In genomic region chr1:85101754-85102153, GRCm38 (mm10) we compare ENCODE assay signal across 41 mouse cellular contexts. TPM values are rescaled to one million over a fixed set of nuclear protein-coding genes. Genes with fewer than 3 reads are reported as not detected.
"Had no signal": no experiment of that assay in that cellular context is flagged by ENCODE, and none has a peak within 500 bp of the region (broad histone marks: within the 10 kb centered on the region; RNA-seq: fewer than 3 reads in every experiment).

No protein-coding gene starts in this region.

RNA-seq across cellular contexts. Expression of gene Gm10553, which starts 1.8 kb away (rescaled TPM):
- total RNA-seq: heart, postnatal 10 days; heart, postnatal 14 days; heart, postnatal 25 days; heart, postnatal 36 days; heart, postnatal 4 days; hematopoietic stem cell, adult 5-6 weeks; hindbrain, postnatal 0 days; layer of hippocampus, adult 18-20 months; layer of hippocampus, adult 2 months; layer of hippocampus, adult 8-10 months; layer of hippocampus, postnatal 10 days; layer of hippocampus, postnatal 14 days; layer of hippocampus, postnatal 25 days; layer of hippocampus, postnatal 36 days; left cerebral cortex, adult 18-20 months had no signal
- polyA plus RNA-seq: heart, embryonic 10.5 days; heart, embryonic 11.5 days; heart, embryonic 12.5 days; heart, embryonic 13.5 days; heart, embryonic 14.5 days; heart, embryonic 15.5 days; heart, embryonic 16.5 days; heart, postnatal 0 days; hindbrain, embryonic 10.5 days; hindbrain, embryonic 11.5 days; hindbrain, embryonic 12.5 days; hindbrain, embryonic 13.5 days; hindbrain, embryonic 14.5 days; hindbrain, embryonic 15.5 days; hindbrain, embryonic 16.5 days; hindbrain, postnatal 0 days; inflammation-experienced regulatory T-cells, adult 6 months; intestine, embryonic 14.5 days; intestine, embryonic 15.5 days; intestine, embryonic 16.5 days; intestine, postnatal 0 days; kidney, adult 2 months; kidney, embryonic 14.5 days; kidney, embryonic 15.5 days; kidney, embryonic 16.5 days; kidney, postnatal 0 days; large intestine, adult 2 months had no signal

RNA-seq across cellular contexts. Expression of gene A530032D15Rik, which starts 7.9 kb away (rescaled TPM):
- total RNA-seq: heart, postnatal 25 days; heart, postnatal 4 days; hindbrain, postnatal 0 days; layer of hippocampus, adult 18-20 months; layer of hippocampus, postnatal 10 days; layer of hippocampus, postnatal 14 days; layer of hippocampus, postnatal 25 days; layer of hippocampus, postnatal 36 days had no signal
- polyA plus RNA-seq: heart, embryonic 10.5 days; heart, embryonic 11.5 days; heart, embryonic 12.5 days; heart, embryonic 13.5 days; heart, embryonic 14.5 days; heart, embryonic 15.5 days; heart, embryonic 16.5 days; heart, postnatal 0 days; hindbrain, embryonic 10.5 days; hindbrain, embryonic 11.5 days; hindbrain, embryonic 12.5 days; hindbrain, embryonic 13.5 days; hindbrain, embryonic 14.5 days; hindbrain, embryonic 15.5 days; hindbrain, embryonic 16.5 days; hindbrain, postnatal 0 days; intestine, embryonic 14.5 days; intestine, embryonic 15.5 days; intestine, embryonic 16.5 days; intestine, postnatal 0 days; kidney, adult 2 months; kidney, embryonic 14.5 days; kidney, embryonic 15.5 days; kidney, embryonic 16.5 days; kidney, postnatal 0 days had no signal
